Mouse (Mus musculus) splenic B cell, adult 2 months (primary cell): ENCODE measurements around the gene Poldip3.
"Not testable (repeated sequence)": the region's sequence is repeated elsewhere in the genome, so short reads cannot be mapped to it uniquely, and the experiment has no call there.

ENCODE experiments used
- DNase-seq: peaks from one replicate; pipeline ENCODE4 v3.0.0-alpha.2; 2011; ENCODE audit warnings: low read depth, low spot score
- H3K27me3 ChIP-seq: 2 replicates; pipeline ENCODE4 v1.6.1; 2012; ENCODE audit warnings: mild to moderate bottlenecking, low read length, moderate library complexity, mixed read lengths; ENCODE audit not compliant: control insufficient read depth, poor library complexity, insufficient read depth, severe bottlenecking
- H3K36me3 ChIP-seq: 2 replicates; pipeline ENCODE4 v1.6.1; 2012; ENCODE audit warnings: mild to moderate bottlenecking, low read length, moderate library complexity, mixed read lengths; ENCODE audit not compliant: control insufficient read depth, poor library complexity, insufficient read depth, severe bottlenecking

Poldip3 gene

DNA sequence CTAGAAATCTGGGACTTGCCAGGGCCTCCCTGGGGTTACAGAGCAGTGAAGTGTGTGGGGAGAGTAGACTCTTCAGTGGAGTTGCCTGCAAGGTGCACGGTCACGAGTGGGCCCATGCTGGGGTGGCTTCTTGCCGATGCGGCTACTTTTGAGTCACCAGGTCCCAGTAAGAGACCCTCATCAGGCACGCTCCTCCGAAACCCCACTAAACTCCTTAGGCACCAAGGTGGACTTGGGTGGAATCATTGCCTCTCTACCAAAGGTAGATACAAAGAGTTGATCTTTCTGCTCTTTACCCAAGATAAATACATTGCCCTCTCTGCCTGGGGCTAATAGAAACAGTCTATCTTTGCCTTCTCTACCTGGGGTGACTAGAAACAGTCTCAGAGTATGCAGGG is 8.5 kb upstream of the Poldip3 start:
- Histone ChIP-seq H3K36me3 (peaks cover 3% of the 10 kb centered on the region), H3K27me3 (no peaks in the 10 kb centered on the region)
- no peak for DNase-seq

DNA sequence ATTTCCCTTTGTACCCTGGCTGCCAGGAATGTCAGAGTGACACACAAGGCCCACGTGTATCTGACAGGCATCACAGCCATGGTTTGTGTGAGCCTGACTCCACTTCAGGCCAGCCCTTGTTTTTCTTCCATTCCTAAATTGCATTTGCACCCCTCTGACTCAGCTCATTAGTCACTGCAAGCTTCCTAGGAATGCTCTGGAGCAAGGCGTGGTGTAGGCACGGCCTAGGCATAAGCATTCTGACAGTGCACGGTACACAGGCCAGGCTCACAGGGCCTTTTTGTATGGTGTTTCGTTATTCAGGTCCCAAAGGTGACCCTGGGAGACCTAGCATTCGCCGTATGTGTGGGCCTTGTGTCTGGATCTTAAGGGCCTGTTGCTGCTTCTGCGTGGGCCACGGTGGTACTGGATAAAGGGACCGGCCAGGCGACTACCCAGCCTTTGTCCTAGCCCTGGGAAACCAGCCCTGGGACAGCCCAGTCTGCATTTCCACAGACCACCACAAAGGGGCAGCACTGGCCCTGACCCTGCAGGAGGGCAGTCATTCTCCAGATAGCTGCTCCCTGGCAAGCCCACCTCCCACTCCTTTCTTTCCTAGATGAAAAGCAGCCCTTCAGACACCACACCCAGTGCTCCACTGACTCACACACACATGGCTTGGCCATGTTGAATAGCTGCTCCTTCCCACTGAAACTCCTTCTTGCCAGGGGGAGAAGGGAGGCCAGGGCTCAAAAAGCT is 7.9 kb upstream of the Poldip3 start:
- peaks cover 3% of the 10 kb centered on the region for H3K36me3 ChIP-seq
- peak; percentile 65 for DNase-seq
- H3K27me3 ChIP-seq: no peaks in the 10 kb centered on the region

DNA sequence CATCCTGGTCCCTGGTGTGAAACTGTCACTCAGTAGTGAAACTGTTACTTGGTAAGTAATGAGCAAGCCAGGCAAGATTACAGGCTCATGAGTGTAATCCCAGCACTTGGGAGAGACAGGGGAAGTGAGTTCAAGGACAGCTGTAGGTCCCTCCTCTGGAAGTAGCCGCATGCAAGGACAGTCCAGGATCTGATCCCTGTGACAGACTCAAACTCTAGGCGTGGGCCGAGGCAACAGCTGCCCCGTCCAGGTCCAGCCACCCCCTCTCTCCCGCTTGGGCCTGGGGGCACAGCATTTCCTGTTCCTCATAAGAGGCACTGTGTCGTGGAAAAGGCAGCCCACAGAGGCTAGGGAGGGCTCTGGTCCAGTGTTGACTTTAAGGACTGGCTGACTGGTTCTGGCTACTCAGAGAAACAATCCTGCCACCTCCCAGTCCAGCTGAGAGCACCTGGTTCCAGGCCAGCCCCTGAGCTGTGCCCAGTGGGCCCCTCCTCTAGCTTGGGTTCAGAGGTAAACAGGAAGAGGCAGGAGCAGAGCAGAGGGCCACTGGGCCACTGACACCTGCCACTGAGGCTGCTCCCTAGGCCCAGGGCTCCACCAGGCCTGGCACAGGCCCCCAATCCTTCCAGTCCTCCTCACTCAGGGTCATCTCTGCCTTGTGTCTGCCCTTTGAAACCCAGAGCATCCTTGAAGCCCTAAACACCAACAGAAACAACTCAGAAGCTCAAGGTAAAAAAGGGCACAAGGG is 6.7 kb upstream of the Poldip3 start:
- Histone ChIP-seq H3K36me3 (peaks cover 3% of the 10 kb centered on the region), H3K27me3 (no peaks in the 10 kb centered on the region)
- no peak for DNase-seq

DNA sequence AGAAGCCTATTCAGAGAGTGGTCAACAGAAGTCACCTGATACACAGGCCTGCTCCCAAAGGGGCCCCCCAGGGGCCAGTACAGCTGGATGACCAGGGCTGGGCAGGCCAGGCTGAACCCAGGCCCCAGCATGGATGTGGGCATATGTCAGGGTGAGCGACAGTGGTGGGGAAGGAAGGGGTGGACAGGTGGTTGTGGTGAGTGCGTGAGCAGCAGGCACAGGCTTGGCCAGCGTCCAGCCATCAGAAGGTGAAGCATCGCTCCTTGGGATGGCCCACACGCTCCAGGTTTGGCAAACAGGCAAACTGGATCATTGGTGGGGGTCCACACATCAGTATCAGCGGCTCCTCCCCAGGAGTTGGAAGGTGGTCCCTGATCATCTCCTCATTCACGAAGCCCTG is 5.1 kb upstream of the Poldip3 start:
- Histone ChIP-seq H3K36me3 (no peaks in the 10 kb centered on the region; the same call in 1 of the 2 replicates), H3K27me3 (no peaks in the 10 kb centered on the region)
- no peak for DNase-seq

DNA sequence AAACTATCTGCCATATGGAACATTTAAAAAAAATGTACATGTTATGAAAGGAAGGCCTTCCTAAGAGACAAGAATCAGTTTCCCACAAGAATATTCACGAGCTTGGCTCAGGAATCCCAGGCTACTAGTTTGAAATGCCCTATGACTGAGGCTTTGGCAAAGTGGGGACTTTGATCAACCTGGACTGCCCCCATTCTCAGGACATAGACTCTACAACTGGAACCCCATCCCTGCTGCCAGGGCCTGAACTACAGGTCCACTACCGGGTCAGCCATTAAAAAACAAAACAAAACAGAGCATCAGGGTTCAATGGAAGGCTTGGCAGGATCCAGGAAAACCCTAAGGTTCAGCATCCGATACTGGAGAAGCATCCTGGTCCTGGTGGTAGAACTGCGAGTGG is 1.5 kb upstream of the Poldip3 start:
- DNase-seq: no peak
- Histone ChIP-seq H3K36me3 (no peaks in the 10 kb centered on the region), H3K27me3 (no peaks in the 10 kb centered on the region)

DNA sequence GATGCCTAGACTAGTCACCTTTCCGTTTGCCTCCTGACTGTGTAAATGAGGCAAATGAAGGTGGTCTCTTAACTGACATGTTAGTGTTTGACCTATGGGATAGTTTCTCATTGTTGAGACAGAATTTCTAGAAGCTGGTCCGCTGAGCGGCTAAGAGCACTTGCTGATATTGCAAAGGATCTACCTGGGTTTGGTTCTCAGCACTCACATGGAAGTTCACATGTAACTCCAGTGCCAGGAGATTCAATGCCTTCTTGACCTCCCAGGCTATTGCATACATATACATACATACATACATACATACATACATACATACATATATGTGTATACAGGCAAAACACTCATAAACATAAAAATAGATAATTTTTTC is 874 bp upstream of the Poldip3 start:
- no peaks in the 10 kb centered on the region for H3K36me3 ChIP-seq
- no peaks in the 10 kb centered on the region for H3K27me3 ChIP-seq
- DNase-seq: no peak

DNA sequence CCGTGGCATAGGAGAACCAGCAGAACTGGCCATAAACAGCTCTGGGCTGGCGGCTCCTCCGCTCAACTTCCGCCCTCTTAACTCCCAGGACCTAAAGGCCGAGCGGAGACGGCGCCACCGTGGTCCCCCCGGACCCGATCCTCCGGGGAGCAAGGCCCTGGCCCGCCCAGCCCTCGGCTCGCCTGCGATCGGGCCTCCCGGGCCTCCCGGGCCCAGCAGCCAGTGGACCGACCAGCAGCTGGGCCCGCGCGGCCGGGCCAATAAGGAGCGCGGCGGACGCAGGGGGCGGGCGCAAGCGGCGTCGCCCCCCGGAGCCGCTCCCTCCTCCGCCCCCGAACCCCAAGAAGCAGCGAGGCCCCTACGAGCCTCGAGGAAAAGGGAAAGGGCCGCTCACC is 386 bp downstream of the Poldip3 start:
- DNase-seq: no peak
- H3K36me3 ChIP-seq: no peaks in the 10 kb centered on the region
- H3K27me3 ChIP-seq: no peaks in the 10 kb centered on the region

DNA sequence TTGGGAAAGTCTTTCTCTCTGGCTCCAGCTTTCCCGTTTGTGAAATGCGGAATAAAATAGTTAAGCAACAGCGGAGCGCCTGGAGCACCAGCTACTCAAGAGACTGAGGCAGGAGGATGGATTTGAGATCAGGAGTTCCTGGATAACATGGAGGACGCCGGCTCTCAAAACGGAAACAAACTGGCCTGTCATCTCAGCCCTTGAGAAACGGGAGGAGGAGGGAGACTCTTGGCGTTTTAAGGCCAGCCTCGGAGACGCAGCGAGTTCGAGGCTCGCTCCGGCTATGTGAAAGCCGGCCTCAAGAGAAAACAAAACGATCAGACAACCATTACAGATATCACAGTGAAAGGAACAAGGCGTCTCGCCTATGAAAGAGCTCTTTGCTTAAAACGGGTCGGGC is 789 bp downstream of the Poldip3 start:
- Histone ChIP-seq H3K27me3 (no peaks in the 10 kb centered on the region), H3K36me3 (no peaks in the 10 kb centered on the region)
- no peak for DNase-seq

DNA sequence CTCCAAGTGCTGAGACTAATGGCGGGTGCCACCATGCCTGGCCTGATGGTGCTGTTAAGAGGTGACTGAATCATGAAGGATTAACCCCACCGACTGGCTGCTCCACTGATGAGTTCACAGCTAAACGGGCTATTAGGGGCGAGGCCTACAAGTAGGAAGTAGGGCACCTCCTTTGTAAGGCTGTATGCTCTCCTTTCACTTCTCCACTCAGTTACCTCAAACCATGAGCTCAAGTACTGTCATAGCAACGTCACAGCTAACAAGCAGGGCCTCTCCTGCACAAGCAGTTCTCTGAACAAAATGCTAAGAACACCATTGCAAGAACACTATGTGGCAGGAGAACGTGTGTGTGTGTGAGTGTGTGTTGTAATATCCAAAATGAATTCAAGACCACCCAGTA is 3.6 kb downstream of the Poldip3 start:
- Histone ChIP-seq H3K27me3 (no peaks in the 10 kb centered on the region), H3K36me3 (no peaks in the 10 kb centered on the region)
- peak; percentile 63 for DNase-seq

DNA sequence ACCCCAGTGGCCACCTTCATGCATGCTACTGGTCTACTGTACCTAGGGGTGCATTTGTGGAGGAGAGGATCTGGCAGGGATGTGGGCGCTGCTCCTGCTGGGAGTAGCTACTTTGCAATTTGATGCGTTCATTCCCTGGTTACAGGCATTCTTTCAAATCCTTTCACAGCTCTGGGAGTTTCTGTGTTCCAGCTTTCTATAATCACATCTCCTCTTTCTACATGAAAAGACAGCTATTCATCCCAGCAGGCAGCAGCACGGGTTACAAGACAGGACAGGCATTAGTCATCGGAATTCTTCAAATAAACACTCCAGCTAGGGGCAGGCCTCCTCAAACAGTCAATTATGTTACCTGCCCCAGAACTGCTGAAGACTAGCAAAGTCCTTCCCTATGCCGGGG is 6.3 kb downstream of the Poldip3 start:
- no peak for DNase-seq
- peaks cover 1% of the 10 kb centered on the region for H3K36me3 ChIP-seq
- no peaks in the 10 kb centered on the region for H3K27me3 ChIP-seq

DNA sequence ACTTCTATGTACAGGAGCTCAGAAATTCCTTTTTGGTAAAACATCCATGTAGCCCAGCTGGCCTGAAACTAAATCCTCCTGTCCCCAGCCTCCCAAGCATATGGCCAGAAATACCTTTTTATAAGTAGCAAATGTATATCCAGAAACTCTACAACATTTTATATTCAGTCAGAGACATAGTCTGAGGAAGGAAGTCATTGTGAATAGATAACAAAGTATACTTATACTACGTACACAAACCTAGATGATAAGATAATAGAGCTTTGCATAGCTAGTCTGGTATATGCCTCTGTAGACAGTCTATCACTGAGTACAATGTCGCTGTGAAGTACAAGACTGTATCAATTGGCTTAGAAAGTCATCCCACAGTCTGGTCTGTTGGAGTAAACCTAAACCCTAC is 13.5 kb downstream of the Poldip3 start:
- H3K36me3 ChIP-seq: peaks cover 19% of the 10 kb centered on the region
- no peak for DNase-seq
- no peaks in the 10 kb centered on the region for H3K27me3 ChIP-seq

DNA sequence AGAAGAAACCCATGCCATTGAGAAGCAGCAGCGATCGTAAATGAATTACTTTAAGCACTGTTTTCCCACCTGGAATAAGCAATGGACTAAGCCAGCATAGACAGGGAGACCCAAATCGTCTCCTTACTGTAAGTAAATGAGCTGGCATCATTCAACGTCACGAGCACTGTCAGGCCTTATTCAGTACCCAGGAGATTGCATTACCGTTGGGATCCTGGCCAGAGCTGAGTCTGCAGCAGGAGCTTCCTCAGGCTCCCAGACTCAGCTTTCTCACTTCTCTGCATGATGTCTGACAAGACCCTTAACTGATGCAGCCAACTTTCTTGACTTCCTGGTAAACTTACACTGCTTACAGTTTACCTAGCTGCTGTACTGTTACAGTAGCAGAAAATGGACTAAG is 14.5 kb downstream of the Poldip3 start:
- DNase-seq: no peak

DNA sequence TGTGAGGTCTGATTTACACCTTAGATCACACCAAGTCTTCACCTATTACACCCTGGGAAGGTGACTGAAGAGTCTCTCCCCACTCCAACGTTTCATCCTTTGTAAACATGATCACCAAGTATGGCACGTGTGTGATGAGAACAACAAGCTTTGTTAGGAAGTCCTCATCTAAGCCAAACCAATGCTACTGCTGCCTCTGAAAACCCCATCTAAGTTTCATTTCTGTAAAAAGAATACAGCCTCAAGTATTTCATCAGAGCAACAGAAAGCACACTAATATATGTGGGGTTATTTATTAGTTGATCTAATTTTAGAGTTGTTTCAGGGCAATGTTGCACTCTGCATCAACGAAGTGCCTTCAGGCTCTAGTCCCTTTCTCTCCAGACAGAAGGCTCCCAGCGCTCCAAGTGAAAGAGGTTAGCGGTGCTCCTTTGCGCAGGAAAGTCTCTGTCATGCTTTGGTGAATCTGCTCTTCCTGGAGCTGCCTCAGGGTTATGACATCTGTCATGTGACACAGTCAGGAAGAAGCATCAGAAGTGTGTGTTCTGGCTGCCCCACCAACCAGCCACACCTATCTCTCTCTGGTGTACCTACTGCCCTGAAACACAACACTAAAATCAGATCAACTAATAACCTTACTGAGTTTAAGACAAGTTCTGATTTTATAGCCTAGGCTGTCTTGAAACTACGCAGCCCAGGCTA is 19.5 kb downstream of the Poldip3 start:
- Histone ChIP-seq H3K36me3 (peaks cover 21% of the 10 kb centered on the region), H3K27me3 (no peaks in the 10 kb centered on the region)
- no peak for DNase-seq

More for the DNA sequence above, 14.5 kb downstream of the Poldip3 start:
- Histone ChIP-seq H3K36me3 (peaks cover 21% of the 10 kb centered on the region), H3K27me3 (no peaks in the 10 kb centered on the region)

DNA sequence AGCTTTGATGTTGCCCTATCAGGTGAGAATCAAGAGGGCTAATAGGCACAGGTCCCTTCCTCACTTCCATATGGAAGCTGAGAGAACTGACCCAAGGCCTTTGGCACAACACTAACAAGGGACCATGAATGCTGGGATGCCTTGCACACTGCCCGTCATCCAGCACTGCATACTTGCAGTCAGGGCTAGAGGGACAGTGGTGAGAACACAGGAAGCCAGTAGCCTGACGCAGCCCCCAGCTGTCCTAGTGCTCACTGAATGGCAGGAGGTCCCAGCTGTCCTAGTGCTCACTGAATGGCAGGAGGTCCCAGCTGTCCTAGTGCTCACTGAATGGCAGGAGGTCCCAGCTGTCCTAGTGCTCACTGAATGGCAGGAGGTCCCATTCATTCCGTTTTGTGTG is 22.1 kb downstream of the Poldip3 start:
- not testable (repeated sequence) for H3K27me3 ChIP-seq, DNase-seq
- H3K36me3 ChIP-seq: peaks cover 14% of the 10 kb centered on the region

DNA sequence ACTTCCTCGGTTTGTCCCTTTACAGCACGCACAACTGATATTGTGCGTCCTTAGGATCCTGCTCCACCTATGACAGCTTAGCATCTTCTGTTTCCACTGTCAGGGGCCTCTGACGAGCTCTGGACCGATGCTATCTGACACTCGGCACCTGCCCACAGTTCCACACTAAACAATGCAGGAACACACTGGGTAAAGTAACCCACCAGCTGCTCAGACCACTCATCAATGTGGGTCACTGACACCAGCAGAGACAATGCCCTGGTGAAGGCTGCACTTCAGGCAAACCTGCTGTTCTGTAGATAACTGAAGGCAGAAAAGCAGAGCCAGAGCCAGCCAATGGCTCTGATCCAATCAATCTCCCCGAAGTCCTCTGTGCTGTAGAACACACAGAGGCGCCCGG is 22.6 kb downstream of the Poldip3 start:
- DNase-seq: no peak
- Histone ChIP-seq H3K36me3 (peaks cover 14% of the 10 kb centered on the region), H3K27me3 (no peaks in the 10 kb centered on the region)
